Mouse (Mus musculus) 3134 (cell line): ENCODE results near the gene Ulk4.
"Not testable (repeated sequence)": the region's sequence is repeated elsewhere in the genome, so short reads cannot be mapped to it uniquely, and the experiment has no call there.

ENCODE experiments used
- DNase-seq: peaks from one replicate; pipeline ENCODE4 v3.0.0-alpha.2; 2011; ENCODE audit warnings: low spot score; ENCODE audit not compliant: insufficient read length; ENCODE audit errors: extremely low read depth

The Ulk4 gene

DNA sequence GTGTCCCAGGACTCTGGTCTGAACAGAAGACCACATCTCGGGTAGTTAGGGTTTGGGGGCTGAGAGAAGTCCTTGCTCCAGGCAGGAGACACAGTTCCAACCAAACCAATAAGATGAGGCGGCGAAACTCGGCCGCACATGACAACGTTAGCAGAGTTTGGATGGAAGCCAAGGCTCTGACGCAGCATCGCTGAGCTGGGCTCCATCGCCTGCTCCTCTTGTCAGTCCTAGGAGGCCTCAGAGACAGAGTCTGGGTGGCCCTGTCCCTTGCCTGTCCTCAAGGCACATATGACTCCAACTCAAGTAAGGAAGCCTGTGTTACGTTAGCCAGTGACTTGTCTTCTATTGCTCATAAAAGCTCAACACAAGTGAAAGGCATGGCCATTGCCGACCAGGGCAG is 205.9 kb downstream of the Ulk4 start:
- DNase-seq, result no peak

DNA sequence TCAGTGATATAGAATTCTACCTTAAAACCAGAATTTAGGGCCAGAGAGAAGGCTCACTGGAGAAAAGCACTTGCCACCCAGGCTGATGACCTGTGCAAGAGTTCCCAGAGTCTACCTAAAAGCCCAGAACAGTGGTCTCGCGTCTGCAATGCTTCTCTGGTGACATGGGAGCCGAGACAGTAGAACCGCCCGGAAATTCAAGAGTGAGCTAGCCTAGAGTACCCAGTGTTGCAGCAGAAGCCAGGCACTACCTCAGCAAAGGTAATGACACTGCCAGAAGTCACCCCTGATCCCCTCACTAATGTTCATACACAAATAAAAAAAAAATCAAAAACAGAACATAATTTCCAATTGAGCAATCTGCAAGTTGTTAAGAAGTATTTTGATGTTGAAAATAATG is 208.9 kb downstream of the Ulk4 start:
- no peak for DNase-seq

DNA sequence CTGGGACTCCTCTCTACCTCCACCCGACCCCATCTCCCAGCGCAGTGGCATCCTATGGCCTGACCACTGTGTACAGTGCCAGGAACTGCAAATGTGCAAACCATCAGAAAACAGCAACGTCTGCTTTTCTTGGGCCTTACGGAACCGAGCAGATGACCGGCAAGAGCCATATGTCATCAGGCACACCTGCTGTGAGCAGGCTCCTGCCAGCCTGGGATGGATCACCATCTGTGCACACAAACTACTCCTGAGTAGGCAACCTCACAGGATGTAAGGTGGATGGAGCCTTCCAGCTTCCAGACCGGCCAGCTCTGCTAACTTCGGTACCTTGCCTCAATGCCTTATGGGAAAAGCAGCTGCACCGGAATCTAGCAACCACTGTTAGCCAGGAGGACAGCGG is 210.0 kb downstream of the Ulk4 start:
- no peak for DNase-seq

DNA sequence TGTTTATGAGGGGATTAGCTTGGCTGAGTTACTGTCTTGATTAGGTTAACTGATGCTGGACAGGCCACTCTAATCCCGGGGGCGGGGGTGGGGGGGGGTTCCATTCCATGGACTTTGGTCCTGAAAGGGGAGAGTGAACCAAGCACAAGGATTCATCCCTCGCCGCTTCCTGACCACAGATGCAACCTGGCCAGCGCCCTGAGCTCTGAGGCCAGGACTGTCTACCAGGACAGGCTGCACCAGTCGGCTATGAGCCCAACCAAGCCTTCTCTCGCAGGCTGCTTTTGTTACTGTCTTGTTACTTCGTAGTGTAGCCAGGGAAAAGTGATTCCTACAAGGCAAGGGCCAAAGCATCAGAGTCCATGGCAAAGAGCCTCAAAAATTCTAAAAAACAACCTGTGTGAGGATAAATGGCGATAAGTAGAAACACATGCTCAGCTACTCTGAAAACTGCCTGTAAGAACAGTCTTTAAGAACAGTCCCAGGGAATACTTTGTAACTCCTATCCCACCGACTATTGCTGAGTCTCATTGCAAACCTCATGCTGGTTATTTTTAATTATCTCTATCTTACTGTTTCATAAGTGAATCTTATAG is 211.5 kb downstream of the Ulk4 start:
- DNase-seq, result no peak

DNA sequence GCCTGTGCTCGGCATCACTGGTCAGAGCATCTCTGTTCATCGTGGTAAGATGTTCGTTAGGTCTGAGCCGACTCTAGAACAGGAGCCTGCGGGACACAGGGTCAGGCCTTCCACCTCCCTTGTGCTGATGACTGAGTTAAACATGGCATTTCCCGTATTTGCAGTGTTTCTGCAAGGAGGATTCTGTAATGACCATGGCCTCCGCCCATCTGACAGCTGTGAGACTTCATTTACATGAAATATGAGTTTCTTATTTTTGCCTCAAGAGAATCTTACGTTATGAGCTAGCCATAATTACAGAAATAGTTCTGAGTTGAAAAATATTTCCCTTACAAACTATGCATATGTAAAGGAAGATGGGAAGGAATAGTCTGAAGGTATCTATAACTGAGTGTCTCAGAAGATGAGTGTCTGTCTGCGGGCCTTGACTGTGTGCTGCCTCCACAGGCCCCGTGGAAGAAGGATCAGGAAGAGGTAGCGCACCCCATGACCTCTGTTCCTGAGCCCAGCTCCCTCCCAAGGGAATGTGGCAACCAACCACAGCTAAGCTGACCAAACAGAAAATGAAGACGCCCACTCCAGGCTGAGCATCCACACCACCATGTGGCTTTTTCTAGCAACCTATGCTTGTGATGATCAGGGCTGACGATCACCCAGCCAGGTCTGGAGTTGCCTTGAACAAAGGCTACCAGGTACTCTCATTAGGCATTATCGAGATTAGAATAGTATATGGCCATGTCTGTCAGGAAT is 212.2 kb downstream of the Ulk4 start:
- DNase-seq, result no peak

DNA sequence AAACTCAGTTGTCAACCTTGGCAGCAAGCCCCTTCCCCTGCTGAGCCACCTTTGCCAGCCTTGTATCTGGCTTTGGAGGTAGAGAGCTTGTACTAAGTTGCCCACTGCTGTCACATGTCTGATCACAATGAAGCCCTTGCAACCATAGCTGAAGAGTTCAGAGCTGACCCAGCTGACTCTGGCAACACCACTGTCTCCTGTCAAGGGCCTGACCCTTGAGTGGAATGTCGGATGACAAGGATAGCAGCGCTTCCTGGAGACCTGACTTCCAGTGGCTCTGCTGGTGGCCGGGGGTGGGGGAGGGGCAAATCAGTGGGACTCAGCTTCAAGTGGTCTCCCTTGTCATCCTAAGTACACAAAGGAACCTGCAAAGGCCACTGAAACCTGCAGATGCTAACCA is 214.3 kb downstream of the Ulk4 start:
- DNase-seq, result no peak

DNA sequence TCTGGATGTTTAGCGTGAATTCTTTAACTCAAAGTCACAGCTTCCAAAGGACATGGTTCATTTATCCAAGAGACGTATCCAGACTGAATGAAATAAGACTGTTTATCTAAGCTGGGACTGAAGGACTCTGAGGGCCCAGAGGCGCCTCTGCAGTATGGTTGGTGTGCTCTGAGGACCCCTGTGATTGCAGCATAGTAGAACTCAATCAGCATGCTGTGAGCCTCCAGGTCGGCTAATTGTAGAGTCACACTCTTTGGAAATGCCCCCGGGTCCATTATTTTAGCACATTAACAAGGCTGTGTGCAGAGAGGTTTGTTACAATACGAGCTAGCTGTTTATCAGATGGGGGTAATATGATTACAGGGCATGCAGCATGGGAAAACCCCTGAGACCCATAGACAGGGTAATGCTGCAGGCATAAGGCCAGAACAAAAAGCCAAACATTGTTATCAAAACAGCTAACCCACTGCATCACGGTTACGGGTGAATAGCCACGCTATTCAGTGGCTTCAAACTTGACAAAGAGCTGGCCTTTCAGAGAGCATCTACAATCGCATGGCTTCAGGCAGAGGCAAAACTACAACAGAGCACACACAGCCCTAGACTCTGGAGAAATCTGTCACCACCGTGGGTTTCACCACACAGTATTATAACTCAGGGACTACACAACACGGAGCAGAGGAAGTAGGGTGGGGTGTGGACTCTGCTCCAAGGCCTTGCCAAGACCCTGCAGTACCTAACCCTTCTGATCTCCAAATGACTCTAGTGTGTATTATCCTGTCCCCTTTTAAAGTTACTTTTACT is 215.0 kb downstream of the Ulk4 start:
- DNase-seq, result no peak

DNA sequence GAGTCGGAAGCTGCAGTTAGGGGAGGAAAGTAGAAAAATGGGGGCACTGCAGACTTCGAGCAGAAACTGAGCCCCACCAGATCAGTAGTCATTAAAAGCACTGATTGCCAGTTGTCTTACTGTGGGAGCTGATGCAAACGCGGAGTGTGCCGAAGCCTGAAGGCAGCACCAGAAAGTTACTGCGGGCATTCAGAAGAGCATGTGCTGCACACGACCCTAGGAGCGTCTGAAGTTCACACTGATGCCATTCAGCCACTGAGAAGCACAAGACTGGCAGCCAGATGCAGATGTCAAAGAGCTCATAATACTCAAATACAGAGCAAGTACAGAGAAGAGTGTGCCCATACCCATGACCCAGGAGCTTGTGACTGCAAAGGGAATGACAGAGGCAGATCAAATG is 216.7 kb downstream of the Ulk4 start:
- DNase-seq, result no peak

DNA sequence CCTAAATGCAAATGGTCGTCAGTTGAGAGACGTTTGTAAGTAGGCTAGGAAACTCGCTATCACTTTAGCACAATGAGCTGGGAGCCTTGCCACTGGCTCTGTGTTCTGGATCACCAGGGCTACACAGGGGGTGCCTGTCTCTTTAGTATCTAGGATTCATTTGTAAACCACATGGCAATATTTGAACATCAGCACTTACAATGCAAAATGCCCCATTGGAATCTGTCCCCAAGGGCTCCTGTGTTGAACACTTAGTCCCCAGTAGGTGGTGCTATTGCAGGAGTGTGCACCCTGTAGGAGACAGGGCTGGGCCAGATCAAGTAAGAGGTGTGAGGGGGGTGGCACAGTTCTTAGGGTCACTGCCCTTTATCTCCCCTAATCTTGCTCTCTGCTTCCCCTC is 217.7 kb downstream of the Ulk4 start:
- DNase-seq, result no peak

DNA sequence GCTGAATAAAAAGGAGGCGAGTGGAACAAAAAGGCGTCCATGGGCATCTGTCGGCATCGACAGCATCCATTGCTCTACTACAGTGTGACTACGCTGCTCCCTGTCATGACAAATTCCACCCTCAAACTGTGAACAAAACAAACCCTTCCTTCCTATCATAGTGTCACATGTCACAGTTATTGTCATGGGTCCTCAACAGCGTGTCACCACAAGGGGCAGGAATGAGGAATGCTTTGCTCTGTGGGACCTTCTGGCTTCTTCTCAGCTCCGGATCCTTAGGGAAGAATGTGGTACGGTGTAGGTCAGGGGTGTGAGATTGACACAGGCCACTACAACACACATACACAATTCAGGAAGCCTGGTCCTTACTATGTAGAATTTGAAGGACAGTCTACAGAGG is 218.5 kb downstream of the Ulk4 start:
- no peak for DNase-seq

DNA sequence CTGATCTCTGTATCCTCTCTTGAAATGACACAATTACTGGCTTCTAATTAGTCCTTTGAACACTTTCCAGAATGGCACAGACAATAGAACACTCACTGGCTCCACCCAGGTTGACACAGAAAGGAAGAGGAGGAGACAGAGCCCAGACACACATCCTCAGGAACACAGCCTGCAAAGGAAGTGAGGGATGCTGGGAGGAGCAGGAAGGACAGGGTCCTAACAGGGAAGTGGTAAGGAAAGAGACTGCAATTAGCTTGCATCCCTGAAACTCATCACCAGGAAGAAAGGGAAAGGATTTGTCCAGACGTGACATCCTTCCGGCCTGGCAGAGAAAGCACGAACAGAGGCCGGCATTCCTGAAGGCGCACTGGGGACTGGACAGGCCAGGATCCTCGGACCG is 218.9 kb downstream of the Ulk4 start:
- DNase-seq, result no peak

DNA sequence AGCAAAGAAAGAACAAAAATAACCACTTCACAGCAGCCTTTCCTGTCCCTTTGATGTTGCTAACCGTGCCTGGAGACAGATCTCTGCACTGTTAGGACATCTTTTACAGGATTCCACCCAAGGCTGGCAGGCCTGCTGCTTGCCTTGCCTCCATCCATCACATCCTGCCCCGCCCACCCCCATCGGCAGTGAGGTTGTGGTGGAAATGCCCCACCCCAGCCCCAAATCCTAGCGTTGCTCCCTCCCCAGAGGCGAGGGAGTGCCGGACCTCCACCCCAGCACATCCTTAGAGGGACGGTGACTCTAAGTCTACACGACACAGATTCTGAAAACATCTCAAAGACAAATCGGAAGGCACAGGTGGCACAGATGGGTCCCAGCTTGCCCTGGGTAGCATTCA is 219.6 kb downstream of the Ulk4 start:
- no peak for DNase-seq

DNA sequence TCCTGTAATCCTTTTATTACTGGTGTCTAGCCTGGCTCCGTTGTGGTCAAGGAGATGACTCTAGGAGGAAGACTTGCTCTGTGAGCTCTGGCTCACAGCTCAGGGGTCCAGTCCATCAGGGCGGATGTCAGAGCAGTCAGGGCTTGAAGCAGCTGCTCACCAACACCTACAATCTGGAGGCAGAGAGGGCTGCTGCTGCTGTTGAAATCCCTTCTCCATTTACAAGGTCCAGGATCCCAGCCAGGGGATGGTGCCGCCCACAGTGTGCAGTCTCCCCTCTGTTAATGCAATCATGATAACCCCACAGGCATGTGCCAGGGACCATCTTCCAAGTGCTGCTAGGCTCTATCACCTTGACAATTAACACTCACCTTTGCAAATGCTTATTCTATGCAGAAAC is 220.5 kb downstream of the Ulk4 start:
- no peak for DNase-seq

DNA sequence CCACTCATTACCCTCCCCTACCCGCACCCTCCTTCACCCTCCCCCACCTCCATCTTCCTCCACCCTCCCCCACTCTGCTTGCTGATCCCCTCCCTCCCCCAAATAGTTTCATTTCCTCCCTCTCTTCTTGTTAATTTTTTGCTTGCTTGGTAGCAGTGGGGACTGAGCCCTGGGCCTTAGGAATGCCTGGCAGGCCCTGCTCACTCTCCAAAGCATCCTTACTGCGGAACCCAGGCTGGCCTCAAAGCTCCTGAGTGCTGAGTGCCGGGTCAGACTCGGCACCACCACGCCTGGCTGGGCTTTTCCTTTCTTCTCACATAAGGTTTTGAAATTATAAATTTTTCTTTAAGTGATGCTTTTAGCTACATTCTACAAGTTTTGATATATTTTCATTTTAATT is 221.0 kb downstream of the Ulk4 start:
- no peak for DNase-seq

DNA sequence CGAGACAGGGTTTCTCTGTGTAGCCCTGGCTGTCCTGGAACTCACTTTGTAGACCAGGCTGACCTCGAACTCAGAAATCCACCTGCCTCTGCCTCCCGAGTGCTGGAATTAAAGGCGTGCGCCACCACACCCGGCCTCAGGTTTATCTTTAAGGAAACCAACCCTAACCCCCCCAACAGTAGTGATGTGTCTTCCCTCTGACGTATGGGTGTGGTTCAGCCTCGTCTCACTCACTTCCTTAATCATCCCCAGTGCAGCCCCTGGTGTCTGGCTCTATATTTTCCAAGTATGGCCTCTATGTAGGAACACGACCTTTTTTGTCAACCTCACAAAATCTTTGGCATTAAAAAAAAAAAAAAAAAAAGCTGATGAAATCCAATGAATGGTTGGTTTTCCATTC is 231.3 kb downstream of the Ulk4 start:
- not testable (repeated sequence) for DNase-seq

DNA sequence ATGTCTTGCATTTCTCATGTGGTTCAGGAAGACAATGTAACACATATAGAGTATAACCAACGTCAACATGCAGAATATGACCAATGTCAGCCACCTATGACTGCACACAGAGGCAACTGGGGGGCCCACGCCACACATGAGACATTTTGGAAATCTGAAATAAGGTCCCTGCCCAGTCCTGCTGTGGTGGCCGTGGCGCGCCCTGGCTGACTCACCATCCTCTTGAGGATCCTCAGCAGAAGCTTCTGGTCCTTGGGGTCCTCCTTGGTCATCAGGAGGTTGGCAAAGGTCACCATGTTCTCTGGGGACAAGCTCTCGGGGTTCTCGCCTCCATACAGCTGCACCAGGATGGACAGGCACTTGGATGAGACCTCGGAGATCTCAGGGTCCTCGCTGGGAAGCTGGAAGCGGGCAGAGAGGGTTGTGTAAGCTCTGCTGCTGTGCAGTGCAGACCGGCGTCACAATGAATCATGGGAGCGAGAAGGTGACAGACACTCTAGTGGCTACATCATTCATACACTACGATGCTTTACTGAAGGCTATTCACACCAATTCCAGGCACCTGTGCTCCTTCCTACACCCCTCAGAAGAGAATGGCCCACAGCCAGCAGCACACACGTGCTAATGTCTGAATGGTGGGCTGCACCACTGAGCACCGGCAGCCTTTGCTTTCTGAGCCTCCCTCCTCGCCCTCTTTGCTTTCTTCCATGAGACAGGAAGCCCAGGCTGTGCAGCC is 232.4 kb downstream of the Ulk4 start:
- peak; percentile 49 for DNase-seq

DNA sequence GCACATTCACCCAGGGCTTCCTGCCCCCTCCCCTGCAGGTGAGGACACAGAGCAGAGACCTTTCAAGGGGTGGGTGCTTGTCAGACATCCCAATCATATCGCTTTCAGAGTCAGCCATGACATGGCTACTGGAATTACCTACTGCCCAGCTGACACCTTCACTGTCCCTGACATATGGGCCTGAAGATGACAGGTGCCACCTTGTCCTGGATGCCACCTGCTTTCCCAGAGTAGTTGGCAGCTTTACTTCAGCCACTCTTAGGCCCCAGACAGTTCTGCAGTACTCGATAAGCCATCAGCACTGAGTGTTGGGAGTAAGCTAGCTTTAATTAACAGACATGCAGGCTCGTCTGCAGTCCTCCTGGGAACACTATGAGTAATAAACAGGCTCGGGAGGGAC is 234.0 kb downstream of the Ulk4 start:
- DNase-seq, result no peak

DNA sequence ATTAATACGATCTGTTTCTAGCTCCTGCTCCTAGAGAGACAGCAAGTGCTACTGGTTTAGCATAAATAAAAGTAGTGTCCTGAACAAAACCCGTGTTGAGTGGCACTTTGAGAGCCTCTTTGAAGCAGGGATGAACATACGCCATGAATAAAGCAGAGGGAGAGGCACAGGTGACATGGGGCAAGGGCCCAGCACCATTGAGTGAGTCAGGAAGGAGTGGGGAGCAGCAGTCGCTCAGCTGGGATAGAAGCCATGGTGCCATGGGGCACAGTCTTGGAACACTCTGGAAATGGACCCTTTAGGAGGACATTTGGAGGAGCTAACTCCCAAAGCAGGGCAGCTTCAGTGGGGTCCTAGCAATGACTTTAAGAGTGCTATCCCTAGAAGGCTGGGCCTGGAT is 238.6 kb downstream of the Ulk4 start:
- DNase-seq, result no peak

DNA sequence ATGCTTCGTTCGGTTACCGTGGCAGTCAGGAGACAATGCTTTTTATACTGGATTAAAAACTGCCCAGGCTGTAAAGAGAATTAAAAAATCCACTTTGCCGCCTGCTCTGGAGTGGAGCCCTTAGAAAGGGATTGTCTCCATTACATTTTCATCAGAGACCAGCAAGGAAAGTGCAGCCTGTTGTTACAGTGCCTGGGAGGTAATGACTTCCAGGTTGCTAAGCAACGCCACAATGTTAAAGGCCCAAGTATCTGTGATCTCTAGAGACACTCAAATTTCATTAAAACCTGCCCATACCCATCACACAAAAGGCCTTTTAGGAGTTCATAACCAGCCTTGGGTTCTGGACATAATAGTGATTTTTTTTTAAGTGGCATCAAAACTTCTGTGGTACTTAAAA is 239.0 kb downstream of the Ulk4 start:
- DNase-seq, result no peak

DNA sequence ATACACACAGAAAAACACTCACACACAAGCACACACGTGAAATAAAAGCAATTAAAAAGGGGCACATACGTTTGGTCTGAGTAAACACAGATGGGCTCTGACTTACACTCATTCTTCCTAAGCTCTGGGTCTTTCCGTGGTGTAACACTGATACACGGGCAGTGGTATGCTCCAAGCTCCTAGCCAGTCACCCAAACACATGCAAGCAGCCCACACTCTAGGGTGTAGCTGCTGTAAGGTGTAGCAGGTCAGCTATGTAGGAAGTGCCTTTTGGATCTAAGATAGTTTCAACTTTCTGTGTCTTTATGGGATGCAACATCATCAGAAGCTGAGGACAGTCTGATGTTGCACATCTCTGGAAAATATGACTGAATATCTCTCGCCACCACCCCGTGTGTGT is 241.7 kb downstream of the Ulk4 start:
- DNase-seq, result no peak

DNA sequence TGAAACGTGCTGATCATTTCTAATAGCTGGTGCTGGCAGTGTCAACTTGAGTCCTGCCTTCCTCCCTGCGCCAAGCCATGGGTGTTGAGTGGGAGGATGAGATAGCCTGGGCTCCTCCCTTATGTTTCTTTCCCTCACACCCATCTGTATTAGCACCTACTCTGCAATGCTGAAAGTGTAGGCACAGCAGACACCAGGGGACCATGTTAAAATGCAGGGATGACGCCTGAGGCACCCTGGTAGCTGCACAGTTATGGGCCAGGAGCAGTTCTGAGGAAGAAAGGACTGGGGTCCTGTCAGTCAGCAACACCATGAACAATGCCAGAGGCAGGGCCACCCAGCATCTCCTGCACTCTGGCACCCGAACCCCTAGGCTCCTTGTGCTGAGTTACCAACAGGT is 243.4 kb downstream of the Ulk4 start:
- DNase-seq, result no peak
